Mouse (Mus musculus) spleen, postnatal 36 days (tissue): Measurements from ENCODE around the gene Trim67.
"Not testable (repeated sequence)": the region's sequence is repeated elsewhere in the genome, so short reads cannot be mapped to it uniquely, and the experiment has no call there.

Experiments used
- DNase-seq, 2 experiments: peaks; one replicate each; pipeline ENCODE4 v3.0.0; 2022; ENCODE audit warnings: low spot score in 2 of 2, mixed read lengths in 1 of 2

Trim67 gene

GRCm38 (mm10) chr8:124831941-124832340 is 39.0 kb downstream of the Trim67 start:
- no peak for DNase-seq

- DNase-seq: no peak
These were observed 40.7 kb downstream of the Trim67 start for GRCm38 (mm10) chr8:124833430-124834205.

- no peak for DNase-seq
These were observed 43.0 kb downstream of the Trim67 start for GRCm38 (mm10) chr8:124835848-124836247.

- no peak for DNase-seq
These were observed 43.4 kb downstream of the Trim67 start for GRCm38 (mm10) chr8:124836273-124836672.

- no peak for DNase-seq
These were observed 44.0 kb downstream of the Trim67 start for GRCm38 (mm10) chr8:124836907-124837306.

- no peak for DNase-seq
These were observed 45.1 kb downstream of the Trim67 start for GRCm38 (mm10) chr8:124837956-124838355.

GRCm38 (mm10) chr8:124839371-124839770 is 46.5 kb downstream of the Trim67 start:
- no peak for DNase-seq

GRCm38 (mm10) chr8:124840900-124841299 is 48.0 kb downstream of the Trim67 start:
- no peak for DNase-seq

- DNase-seq: no peak
These were observed 48.9 kb downstream of the Trim67 start for GRCm38 (mm10) chr8:124841775-124842174.

GRCm38 (mm10) chr8:124842929-124843328 is 50.0 kb downstream of the Trim67 start:
- DNase-seq: not testable (repeated sequence)

GRCm38 (mm10) chr8:124845131-124845530 is 52.2 kb downstream of the Trim67 start:
- DNase-seq: no peak

- DNase-seq: no peak
These were observed 52.7 kb downstream of the Trim67 start for GRCm38 (mm10) chr8:124845573-124845972.

- no peak for DNase-seq
These were observed 60.6 kb downstream of the Trim67 start for GRCm38 (mm10) chr8:124853511-124853910.

- DNase-seq: peak; percentile 24 to 29
These were observed 66.6 kb downstream of the Trim67 start for GRCm38 (mm10) chr8:124859466-124859865.

GRCm38 (mm10) chr8:124860188-124860587 is 67.3 kb downstream of the Trim67 start:
- no peak for DNase-seq

- DNase-seq: peak; percentile 88 to 89
These were observed 69.7 kb downstream of the Trim67 start, which contains the start of the genes Gnpat and 2810004N23Rik for GRCm38 (mm10) chr8:124862321-124863162. Gnpat (plus strand) TSS chr8:124863033. 2810004N23Rik (minus strand) TSS chr8:124863120.

- DNase-seq: no peak
These were observed 70.3 kb downstream of the Trim67 start for GRCm38 (mm10) chr8:124863163-124863677.

- DNase-seq: peak; percentile 25 to 53
These were observed 70.8 kb downstream of the Trim67 start for GRCm38 (mm10) chr8:124863729-124864128.

- peak in 1 of 2 experiments; percentile 11 for DNase-seq
These were observed 73.8 kb downstream of the Trim67 start for GRCm38 (mm10) chr8:124866669-124867068.

GRCm38 (mm10) chr8:124867126-124867525 is 74.2 kb downstream of the Trim67 start:
- no peak for DNase-seq

- no peak for DNase-seq
These were observed 76.8 kb downstream of the Trim67 start for GRCm38 (mm10) chr8:124869708-124870107.

GRCm38 (mm10) chr8:124871474-124871873 is 78.6 kb downstream of the Trim67 start:
- no peak for DNase-seq
